Mouse (Mus musculus) adrenal gland, postnatal 25 days (tissue): ENCODE measurements at regions not wholly inside any gene's neighbourhood (a gene's known extent, or its start where the extent isn't known, plus 50 kb on each side); places are given as distances from the start of the nearest gene placed in this dataset.

Experiments
- DNase-seq: peaks from one replicate; pipeline ENCODE4 v3.0.0; 2021; ENCODE audit warnings: mixed read lengths

GRCm38 (mm10) chr1:159034952-159035351, 54.7 kb upstream of the Pappa2 start:
- DNase-seq: peak; percentile 8

DNA sequence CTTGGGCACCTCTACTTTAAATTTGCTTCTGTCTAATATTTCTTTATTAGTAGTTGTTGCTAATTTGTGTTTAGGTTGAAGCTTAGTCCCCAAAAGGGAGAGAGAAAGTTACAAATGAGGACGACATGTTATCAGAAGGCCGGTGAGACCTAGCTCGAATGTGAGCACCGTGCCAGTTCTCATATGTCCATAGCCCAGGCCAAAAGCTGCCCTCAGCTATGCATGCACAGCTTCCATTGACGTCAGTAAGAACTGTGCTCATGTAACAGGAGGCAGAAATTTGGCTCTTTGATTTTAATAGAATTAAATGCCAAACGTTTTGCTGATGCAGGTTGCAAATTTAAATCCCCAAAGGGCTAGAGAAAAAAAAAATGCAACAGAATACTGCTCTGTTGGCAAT, 56.1 kb upstream of the Pappa2 start:
- no peak for DNase-seq

DNA sequence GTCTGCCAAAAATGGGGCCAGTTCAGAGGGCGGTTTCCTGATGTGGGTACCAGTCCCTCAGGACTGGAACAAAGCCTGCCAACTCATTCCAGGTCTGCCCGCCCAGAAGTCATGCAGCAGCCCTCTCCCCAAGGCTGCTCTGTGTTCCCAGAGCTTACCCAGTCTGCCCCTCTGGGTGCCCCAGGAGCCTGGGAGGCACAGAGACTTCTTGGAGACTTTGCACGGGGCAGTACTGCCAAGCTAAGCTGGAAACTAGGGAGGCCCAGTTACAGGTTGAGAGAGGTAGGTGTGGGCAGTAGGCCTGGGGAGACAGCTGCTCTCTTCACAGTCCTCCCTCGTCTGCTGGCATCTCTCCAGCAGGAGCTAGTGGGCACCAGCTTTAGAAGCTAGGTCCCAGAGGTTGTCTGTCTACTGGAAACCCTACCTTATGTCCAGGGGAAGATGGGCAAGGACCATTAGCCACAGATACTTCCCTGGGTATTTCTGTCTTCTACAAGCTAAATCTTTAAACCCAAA, 65.6 kb upstream of the Pappa2 start:
- no peak for DNase-seq

GRCm38 (mm10) chr1:159065024-159065423, 84.7 kb upstream of the Pappa2 start:
- DNase-seq: no peak

DNA sequence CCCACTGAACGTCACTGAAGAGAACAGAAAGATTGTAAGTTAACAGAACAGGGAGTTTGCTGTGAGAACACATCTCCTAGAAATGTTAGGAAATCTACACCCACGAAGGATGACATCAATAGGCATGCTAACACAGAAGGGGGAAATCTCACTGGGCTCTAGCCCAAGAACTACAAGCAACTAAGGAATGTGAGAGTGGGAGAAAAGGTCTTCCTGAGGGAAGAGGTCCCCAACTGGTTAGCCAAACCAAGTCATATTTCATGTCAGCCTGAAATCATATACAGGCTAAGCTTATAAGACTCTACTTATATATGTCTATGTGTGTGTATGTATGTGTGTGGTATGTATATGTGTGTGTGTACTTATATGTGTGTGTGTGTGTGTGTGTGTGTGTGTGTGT, 118.9 kb upstream of the Pappa2 start:
- DNase-seq: no peak

DNA sequence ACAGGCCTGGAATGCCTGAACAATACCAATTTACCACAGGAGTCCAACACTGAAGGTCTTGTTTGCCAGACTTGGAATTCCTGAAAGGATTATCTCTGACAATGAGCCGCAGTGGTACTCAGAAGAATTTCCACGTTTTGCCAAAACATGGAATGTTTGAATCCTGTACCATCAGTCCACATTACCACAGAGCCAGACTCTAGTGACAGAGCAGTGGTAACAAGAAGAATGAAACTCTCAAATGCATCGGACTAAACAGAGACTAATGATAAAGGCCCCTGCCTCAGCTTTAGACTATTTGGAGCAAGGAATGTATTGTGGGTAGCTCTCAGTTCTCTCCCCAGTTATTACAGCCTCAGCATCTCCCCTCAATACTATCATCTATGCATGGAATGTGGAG, 109.9 kb upstream of the Cop1 start:
- DNase-seq: no peak

DNA sequence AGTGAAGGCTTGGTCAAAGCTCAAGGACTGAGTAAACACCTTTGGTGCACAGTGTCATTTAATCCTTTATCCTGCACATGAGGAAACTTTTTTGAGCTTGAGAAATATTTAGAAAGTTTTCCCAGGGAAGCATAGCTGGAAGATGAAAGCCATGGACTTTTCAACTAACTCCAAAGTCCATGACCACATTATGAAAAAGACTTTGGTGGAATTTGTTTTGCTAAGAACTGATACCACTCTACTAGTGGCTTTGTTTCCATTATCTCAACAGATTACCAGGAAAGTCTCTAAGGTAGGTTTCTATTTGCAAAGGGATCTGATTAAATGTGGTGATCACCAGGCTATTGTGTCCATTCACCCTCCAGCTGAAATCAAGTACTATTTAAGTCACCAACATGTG, 107.2 kb upstream of the Cop1 start:
- no peak for DNase-seq

DNA sequence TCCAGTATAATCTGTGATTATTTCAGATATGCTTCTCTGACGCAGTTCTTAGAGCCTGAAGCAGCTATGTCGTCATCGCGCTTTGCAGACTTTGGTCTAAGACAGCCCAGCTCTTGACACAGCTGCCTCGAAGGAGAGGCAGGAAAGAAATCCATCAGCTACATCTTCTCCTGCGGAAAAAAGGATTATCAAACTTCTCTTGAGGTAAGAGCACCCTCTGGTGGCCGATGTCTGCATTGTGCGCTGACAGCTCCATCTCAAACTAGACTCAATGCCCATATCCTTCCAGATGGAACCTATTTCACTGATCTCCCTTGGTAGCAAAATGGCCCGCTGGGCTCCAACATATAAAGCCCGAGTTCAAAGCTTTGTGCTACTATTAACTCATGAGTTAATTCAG, 96.8 kb upstream of the Cop1 start:
- DNase-seq: peak; percentile 70

DNA sequence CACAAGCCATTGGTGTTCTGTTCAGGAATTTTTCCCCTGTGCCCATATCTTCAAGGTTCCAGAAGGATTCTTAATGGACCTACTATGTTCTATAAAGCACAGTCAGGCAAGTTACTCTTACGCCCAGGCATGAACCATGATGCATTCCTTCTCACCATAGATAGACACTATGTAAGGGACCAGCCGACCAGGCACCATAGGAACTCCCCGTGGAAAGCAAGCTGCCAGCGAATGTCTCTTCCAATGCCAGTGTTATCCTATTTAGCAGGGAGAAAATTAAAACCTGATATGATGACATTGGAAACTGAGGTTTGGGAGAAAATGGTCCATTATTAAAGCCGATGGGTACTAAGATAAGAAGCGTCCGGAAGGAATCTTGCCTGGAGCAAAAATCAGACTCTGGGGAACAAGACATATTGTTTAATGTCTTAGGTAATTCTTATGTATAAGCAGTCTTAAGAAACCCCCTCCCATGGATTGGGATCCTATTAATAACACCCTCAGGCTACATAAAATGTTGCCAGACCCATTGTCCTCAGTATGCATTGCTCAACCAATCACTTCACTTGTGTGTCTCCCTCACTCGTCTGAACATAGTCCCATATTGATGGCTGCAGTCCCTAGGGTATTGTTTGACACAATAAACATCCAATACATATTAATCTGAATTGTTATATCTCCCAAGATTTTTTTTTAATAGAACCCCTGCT, 84.2 kb upstream of the Cop1 start:
- no peak for DNase-seq

GRCm38 (mm10) chr1:159148498-159149187, 83.5 kb upstream of the Cop1 start:
- DNase-seq: no peak

GRCm38 (mm10) chr1:159149207-159149606, 82.9 kb upstream of the Cop1 start:
- DNase-seq: no peak

DNA sequence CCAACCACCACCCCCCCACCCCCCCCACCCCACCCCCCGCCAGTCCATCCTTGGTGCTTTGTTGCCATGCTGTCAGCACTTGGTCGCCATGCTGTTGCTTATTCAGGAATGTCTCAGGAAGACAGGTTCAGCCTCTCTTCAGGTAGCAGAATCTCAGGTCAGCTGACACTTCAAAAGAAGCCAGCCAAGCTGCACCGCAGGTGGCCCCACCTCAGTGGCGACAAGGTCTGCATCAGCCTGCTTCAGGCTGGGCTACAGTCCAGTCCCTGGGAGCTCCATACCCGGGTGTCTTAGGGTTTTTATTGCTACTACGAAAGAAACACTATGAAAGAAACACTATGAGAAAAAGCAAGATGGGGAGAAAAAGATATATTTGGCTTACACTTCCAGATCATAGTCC, 82.4 kb upstream of the Cop1 start:
- DNase-seq: no peak

DNA sequence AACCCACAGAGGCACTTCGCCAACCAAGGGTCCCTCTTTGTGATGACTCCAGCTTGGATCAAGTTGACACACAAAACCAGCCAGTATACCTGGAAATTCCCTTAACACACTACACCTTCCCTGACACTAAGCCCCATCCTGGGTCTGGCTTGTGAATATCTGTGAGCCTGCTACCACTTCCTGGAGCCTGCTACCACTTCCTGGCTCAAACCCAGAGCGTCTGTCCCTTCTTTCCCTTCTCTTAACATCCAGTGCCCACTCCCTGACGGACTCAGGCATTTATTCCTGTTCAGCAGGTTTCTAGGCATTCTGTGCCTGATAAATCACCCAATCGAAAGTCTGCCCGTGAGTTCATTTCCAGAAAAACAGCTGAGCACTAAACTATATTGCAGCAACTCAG, 81.8 kb upstream of the Cop1 start:
- DNase-seq: no peak

DNA sequence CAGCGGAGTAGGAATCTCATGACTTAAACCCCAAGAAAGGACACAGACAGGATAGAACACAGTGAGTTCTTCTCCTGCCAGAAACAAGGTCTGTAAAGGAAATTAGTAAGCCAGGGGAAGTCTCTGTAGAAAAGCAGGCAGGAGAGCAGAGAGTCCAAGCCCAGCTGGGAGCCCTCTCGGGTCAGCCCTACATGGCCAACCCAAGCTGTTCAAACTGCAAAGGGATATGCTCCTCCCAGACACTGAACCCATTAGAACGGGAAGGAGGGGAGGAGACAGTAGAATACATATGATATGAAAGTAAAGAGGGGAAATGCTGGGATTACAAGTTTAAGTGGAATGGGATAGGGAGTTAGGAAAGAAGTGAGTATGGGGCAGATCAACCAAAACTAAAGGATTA, 75.7 kb upstream of the Cop1 start:
- DNase-seq: no peak

DNA sequence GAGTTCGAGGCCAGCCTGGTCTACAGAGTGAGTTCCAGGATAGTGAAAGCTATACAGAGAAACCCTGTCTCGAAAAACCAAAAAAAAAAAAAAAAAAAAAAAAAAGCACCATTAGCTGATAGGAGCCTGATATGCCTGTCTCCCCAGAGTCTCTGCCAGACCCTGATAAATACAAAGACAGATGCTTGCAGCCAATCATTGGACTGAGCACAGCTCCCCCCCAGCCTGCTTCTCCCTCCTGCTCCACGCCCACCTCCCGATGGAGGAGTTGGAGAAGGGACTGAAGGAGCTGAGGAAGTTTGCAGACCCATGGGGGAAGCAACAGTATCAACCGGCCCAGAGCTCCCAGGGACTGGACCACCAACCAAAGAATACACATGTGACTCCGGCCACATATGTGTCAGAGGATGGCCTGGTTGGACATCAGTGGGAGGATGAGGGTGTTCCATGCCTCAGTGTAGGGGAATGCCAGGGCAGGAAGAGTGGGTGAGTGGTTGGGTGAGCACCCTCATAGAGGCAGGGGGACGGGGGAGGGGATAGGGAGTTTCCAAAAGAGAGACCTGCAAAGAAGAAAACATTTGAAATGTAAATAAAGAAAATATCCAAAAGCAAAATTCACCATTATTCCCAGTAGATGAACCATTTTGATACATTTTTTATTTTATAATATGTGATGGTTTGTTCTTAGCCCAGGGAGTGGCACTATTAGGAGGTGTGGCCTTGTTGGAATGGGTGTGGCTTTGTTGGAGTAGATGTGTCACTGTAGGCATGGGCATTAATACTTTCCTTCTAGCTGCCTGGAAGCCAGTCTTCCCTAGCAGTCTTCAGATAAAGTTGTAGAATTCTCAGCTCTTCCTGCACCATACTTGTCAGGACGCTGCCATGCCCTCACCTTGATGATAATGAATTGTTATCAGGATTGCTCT, 71.8 kb upstream of the Cop1 start:
- DNase-seq: no peak

DNA sequence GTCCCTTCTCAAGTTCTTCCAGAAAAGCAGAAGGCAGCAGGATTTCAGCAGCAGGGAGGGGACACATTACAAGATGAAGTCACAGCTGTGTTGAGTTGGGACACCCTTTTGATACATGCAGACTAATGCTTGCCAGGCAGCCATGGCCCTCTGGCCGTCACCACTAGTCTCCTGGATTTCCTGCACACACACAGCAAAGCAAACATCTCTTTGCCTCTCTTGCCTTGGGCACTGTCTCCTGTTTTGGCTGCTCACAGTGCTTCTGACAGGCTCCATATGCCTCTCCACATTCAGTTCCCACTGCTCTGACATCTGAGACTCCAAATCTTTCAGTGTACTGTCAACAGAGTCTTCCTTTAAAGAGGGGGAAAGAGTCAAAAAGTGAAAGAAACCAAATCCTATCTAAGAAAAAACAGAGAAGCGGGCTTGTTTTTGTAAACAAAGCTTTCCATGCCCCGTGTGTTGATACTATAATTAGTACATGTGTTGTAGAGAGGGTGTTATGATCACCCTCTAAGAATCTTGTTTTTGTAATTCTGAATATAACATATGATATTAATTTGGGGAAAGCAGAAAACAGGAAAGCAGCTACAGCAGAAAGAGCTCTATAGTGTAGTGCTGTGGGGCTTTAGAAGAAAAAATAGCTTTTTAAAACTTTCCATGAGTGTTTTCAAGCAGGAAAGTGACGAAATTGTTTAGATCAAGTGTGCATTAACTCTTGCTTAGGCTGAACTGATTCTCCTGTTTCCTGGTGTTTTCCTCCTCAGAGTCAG, 68.8 kb upstream of the Cop1 start:
- DNase-seq: no peak

DNA sequence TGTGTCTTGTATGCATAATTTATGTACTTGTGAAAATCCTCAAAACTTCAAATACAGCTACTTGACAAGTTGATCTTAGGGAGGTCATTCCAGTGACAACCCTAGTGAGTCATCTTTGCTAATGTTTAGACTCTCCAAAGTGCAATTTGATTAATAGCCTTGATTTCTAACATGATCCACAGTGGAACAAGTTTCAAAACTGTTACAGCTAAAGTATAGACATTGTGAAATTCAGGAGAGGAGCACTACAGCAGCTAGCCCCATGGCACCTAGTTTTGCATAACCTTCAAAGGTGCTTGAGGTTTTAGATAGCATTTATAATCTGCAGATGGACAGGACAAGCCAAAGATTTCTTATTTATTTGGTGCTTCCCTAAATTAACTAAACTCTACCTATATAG, 50.1 kb upstream of the Cop1 start:
- no peak for DNase-seq
